Mouse (Mus musculus) gastrocnemius, postnatal 4 days (tissue): Measurements from ENCODE around the gene Hoxb3. TPM values are rescaled to one million over a fixed set of nuclear protein-coding genes. Genes with fewer than 3 reads are reported as not detected.

Experiments used
- DNase-seq, 2 experiments: peaks; one replicate each; pipeline ENCODE4 v3.0.0; 2021 to 2022; ENCODE audit warnings: low spot score in 2 of 2, mixed read lengths in 2 of 2
- total RNA-seq, 2 experiments: library from RNA; stranded (reverse); gene quantifications; 2 replicates each; pipeline ENCODE4 v1.2.3; 2021

Hoxb3 gene
- total RNA-seq, 2 experiments from 2014 or later: 1.0 to 1.3 TPM

DNA sequence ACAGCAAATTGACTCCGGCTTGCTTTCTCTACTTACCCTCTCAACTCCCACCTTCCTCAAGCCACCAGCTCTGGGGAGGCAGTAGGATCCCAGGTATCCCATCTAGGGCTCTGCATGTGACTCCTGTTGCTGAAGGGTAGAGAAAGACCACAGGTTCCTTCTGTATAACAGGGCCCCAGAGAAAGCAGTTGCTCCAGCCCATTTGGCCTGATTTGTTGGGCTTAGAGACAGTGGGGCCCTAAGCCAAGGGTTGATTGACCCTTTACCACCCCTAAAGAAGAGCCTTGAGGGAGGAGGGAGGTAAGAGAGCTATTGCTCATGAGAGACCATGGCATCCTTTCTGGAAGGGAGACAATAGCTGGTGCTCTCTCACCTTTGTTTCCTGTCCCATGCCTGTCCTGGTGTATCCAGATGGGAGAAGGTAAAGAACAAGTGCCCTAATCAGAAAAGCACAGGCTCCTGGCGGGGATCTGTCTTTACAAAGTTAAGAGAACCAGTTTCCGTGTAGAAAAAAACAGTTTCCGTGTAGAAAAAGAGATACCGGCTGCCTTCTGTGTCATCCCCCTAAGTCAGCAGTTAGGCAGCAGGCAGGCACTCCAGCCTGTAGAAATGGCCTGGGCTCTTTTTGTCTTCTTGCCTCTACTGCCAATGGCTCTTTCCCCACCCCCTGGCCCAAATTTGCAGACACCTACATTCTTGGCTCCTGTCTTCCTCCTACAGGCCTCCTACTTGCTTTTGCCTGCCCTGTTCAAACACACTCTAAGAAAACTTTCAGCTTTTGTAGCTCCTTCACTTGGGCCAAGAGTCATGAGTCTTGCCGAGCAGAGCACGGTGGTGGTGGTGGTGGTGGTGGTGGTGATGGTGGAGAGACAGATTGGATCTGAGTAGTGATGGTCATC is 16.1 kb downstream of the Hoxb3 start:
- no peak for DNase-seq

DNA sequence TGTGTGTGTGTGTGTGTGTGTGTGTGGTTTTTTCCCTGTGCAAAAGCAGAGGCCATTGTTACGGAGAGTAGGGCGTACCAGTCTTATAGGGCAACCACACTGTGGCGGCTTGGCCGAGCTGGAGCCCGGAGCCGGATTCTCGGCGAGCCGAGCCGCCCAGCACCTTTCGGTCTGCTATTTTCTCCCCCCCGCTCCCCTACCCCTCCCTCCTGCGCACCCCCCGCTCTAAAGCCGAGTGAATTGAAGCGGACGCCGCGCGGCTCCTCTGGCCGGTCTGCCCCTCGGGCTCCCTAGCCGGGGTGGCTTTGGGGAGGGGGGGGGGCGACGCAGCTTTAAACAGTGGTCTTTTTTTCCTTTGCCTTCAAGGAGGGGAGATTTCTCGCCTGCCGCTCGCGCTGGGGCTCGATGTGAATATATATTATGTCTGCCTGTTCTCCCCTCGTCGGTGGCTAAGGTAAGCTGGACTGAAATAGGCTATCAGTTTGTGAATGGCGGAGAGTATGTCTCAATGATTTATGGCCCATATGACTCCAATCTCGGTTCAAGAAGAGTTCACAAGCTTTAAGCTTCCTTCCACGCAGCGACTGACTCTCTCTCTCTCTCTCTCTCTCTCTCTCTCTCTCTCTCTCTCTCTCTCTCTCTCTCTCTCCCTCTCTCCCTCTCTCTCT is 17.7 kb downstream of the Hoxb3 start:
- DNase-seq: no peak

DNA sequence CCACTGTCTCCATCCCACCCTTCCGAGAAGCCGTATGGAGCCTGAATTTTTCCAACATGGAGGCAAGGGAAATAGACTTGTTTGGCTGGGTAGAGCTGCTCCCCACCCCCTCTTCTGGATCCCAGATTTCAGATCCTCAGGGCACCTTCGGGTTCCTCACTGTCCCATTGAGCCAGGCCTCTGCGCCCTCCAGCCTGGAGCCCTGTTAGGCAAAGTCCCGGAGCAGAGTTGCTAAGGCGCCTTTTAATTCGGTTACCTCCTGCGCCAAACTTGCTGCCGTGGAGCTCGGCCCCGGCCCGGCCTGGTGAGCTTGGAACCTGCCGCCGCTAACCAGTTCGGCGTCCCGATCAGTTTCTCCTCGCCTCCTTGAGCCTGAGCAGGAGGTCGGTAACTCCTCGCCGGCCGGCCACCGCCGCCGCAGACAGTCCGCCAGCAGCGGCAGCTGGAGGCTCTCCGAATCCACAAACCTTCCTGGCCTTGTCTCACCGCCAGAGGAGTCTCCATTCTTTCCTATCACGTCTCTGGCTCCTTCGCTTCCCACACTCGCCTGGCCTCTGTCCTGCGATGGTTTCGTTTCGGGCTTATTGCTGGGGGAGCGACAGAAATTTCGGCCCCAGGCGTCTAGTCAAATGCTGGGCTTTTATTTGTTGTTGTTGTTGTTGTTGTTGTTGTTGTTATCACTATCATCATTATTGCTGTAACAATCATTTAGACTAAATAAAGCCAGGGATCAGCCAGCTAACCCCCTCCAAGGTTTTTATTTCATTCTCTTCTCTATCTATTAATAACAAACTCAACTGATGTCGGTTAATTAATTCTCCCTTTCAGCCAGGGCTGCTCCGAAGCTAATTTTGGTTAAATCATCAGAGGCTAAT is 18.8 kb downstream of the Hoxb3 start:
- DNase-seq: no peak

- no peak for DNase-seq
Observed at GRCm38 (mm10) chr11:96342576-96342930, 19.4 kb downstream of the Hoxb3 start.

GRCm38 (mm10) chr11:96343206-96343745 is 20.1 kb downstream of the Hoxb3 start:
- DNase-seq: no peak

DNA sequence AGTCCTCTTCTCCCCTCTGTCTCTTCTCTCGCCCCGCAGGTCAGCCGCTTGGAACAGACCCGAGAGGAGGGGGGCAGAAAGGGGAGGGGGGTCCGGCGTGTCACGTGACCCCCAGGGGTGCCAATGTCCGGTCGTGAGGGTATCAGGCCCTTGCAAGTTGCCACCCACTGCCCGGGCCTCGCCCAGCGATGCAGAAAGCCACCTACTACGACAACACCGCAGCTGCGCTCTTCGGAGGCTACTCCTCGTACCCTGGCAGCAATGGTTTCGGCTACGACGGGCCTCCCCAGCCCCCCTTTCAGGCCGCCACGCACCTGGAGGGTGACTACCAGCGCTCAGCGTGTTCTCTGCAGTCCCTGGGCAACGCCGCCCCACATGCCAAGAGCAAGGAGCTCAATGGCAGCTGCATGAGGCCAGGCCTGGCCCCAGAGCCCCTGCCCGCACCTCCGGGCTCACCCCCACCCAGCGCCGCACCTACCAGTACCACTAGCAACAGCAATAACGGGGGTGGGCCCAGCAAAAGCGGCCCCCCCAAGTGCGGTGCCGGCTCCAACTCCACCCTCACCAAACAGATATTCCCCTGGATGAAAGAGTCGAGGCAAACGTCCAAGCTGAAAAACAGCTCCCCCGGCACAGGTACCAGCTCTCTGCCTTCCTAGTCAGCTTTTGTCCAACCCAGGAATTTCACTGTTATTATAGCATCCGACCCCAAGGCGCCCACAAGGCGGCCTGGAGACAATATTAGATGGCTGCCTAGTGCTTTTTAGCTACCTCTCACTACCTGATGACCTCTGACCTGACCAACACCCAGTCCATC is 21.1 kb downstream of the Hoxb3 start:
- DNase-seq: no peak

DNA sequence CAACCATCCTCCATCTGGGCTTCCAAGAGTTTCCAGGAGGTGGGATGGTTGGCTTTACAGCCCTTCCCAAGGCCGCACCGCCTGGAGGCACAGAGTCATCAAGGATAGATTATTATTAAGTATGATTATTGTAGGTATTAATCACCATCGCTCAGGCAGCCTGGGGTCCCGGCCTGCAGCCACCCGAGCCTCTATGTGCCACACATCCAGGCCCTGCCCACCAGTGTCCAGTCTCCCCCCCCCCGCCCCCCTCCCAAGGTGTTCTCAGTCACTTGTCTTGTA is 21.7 kb downstream of the Hoxb3 start:
- no peak for DNase-seq

- no peak for DNase-seq
Observed at GRCm38 (mm10) chr11:96345220-96345892, 22.2 kb downstream of the Hoxb3 start.

DNA sequence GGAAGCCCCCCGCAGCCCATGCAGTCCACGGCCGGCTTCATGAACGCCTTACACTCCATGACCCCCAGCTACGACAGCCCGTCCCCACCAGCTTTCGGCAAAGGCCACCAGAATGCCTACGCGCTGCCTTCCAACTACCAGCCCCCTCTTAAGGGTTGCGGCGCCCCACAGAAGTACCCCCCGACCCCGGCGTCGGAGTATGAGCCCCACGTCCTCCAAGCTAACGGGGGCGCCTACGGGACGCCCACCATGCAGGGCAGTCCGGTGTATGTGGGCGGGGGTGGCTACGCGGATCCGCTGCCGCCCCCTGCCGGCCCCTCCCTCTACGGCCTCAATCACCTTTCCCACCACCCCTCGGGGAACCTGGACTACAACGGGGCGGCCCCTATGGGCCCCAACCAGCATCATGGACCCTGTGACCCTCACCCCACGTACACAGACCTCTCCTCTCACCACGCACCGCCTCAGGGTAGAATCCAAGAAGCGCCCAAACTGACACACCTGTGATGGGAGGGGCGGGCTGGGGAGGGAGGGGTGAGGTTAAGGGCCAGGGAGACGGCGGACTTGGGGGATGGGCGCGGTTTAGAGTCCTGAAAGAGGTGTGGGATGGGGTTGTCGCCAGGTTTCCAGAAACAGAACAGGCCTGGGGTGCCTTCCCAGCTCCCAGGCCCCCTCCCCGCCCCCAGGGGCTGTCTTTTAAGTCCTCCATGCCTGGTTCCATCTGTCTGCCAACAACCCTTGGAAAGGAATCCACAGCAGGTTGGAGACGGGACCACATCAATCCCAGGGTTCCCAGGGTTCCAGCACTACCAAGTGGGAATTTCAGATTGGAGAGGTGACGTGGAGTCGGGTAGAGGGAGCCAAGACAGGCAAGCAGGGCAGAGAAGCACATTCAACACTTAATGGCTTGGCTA is 23.0 kb downstream of the Hoxb3 start:
- DNase-seq: no peak

DNA sequence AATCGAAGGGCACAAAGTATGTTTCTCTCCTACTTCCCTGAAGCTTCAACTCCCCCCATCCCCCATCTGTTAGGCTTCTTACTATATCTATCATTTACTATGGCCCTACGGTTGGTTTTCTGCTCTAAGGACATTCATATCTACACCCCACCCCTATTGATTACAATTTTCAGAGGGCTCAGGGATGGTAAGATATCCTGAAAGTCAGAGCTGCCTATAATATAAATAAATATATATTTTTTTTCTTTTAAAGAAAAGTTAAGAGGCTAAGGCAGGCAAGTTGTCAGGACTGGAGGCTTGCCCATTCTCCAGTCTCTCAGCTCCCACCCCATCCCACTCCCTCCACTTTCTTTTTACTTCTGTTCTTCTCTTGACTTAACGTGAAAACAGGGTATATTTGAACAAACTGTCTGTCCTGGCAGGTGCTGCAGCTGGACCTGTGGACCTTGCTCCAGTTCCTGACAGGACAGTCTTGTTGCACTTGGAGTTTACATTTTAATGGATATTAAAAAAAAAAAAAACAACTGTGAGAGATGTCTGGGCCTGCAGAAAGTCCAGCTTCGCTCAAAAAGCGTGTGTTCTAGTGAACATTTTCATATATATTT is 23.9 kb downstream of the Hoxb3 start:
- no peak for DNase-seq

- no peak for DNase-seq
Observed at GRCm38 (mm10) chr11:96347717-96348116, 24.6 kb downstream of the Hoxb3 start.

GRCm38 (mm10) chr11:96348141-96348928 is 25.2 kb downstream of the Hoxb3 start:
- no peak for DNase-seq

- no peak for DNase-seq
Observed at GRCm38 (mm10) chr11:96348988-96349387, 25.9 kb downstream of the Hoxb3 start.

- DNase-seq: no peak
Observed at GRCm38 (mm10) chr11:96349491-96350340, 26.6 kb downstream of the Hoxb3 start.

- no peak for DNase-seq
Observed at GRCm38 (mm10) chr11:96350341-96350624, 27.2 kb downstream of the Hoxb3 start, which contains the start of gene Hoxb2. Gene Hoxb2, plus strand, starts transcription at chr11:96350525.

- no peak for DNase-seq
Observed at GRCm38 (mm10) chr11:96350791-96351190, 27.7 kb downstream of the Hoxb3 start.

GRCm38 (mm10) chr11:96351312-96351711 is 28.2 kb downstream of the Hoxb3 start:
- no peak for DNase-seq
